Mouse (Mus musculus) heart, embryonic 14.5 days (tissue): ENCODE measurements around the gene Cd40. TPM values are rescaled to one million over a fixed set of nuclear protein-coding genes. Genes with fewer than 3 reads are reported as not detected.

Experiments
- ATAC-seq: fragments of 200-750 bp; cut with Nextera tagmentation; 2 replicates; pipeline ENCODE4 v1.8.0; 2017; ENCODE audit warnings: low read depth, moderate TSS enrichment; ENCODE audit not compliant: insufficient number of reproducible peaks, insufficient read depth, low FRiP score
- H3K27ac ChIP-seq, 2 experiments: fragments of 200-500 bp in 1 of 2; fragments of 300-500 bp in 1 of 2; sonication (generic) in 1 of 2; replicated peaks in 1 of 2; 2 replicates each; pipeline ENCODE4 v1.5.1; 2012 to 2014; ENCODE audit warnings: low read depth in 2 of 2, low read length in 2 of 2, control low read depth in 1 of 2, mild to moderate bottlenecking in 1 of 2, mixed read lengths in 1 of 2; ENCODE audit not compliant: control insufficient read depth in 1 of 2, insufficient read depth in 1 of 2
- H3K27me3 ChIP-seq: fragments of 300-500 bp; sonication (generic); 2 replicates; pipeline ENCODE4 v1.6.1; 2014; ENCODE audit warnings: mild to moderate bottlenecking, low read length, control low read depth; ENCODE audit not compliant: control insufficient read depth, insufficient read depth
- H3K36me3 ChIP-seq: fragments of 300-500 bp; sonication (generic); 2 replicates; pipeline ENCODE4 v1.6.1; 2014; ENCODE audit warnings: mild to moderate bottlenecking, control low read depth, low read length, mixed read lengths; ENCODE audit not compliant: control insufficient read depth, insufficient read depth
- H3K4me1 ChIP-seq, 2 experiments: fragments of 200-500 bp in 1 of 2; fragments of 300-500 bp in 1 of 2; sonication (generic) in 1 of 2; 2 replicates each; pipeline ENCODE4 v1.6.1; 2012 to 2014; ENCODE audit warnings: low read length in 2 of 2, control low read depth in 1 of 2, mixed read lengths in 1 of 2; ENCODE audit not compliant: control insufficient read depth in 2 of 2, insufficient read depth in 2 of 2
- H3K4me2 ChIP-seq: fragments of 300-500 bp; sonication (generic); 2 replicates; pipeline ENCODE4 v1.6.1; 2014; ENCODE audit warnings: mild to moderate bottlenecking, low read length
- H3K4me3 ChIP-seq, 2 experiments: fragments of 200-500 bp in 1 of 2; fragments of 300-500 bp in 1 of 2; sonication (generic) in 1 of 2; 2 replicates each; pipeline ENCODE4 v1.5.1; 2012 to 2014; ENCODE audit warnings: low read length in 2 of 2, mild to moderate bottlenecking in 2 of 2, control low read depth in 1 of 2, low read depth in 1 of 2, moderate library complexity in 1 of 2; ENCODE audit not compliant: control insufficient read depth in 1 of 2, insufficient read depth in 1 of 2
- H3K9ac ChIP-seq: fragments of 300-500 bp; sonication (generic); 2 replicates; pipeline ENCODE4 v1.6.1; 2014; ENCODE audit warnings: mild to moderate bottlenecking, low read length
- H3K9me3 ChIP-seq: fragments of 300-500 bp; sonication (generic); 2 replicates; pipeline ENCODE4 v1.6.1; 2016; ENCODE audit warnings: low read length, control low read depth; ENCODE audit not compliant: control insufficient read depth
- WGBS: fragments of 180-500 bp; shearing (Covaris S2); extraction: QIAGEN DNeasy Blood & Tissue Kit; methylation state at CpG from one replicate; pipeline ENCODE4 v1.1.7; 2014; 5-methylcytosine and 5-hydroxymethylcytosine counted together
- polyA plus RNA-seq: library from polyadenylated mRNA; unstranded; fragments of >200 nt; fragmentation: Nextera tagmentation; extraction: Ambion mirVana; gene quantifications from 2 replicates; pipeline ENCODE4 v1.2.1, GENCODE M21; 2014

The Cd40 gene
- polyA plus RNA-seq, 1 experiment from 2014 or later = 5.8 TPM

DNA sequence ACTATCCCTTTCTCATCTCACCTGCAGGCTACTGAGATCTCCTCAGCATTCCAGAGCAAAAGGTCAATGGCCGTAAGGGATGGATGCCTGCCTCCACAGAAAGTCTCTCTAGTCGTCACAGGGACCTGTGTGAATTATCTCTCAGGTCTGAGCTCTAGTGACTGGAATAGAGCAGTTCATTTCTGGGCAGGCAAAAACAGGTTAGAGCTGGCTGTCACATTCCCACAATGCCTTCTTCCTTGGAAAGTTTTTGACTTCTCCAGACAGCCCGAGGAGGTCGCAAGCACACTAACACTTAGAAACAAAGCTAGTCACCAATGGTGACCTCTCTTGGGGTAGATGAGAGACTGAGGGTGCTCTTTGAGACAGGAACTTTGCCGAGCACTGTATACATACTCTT is 13.3 kb upstream of the Cd40 start:
- Histone ChIP-seq H3K36me3 (no peaks in the 10 kb centered on the region), H3K27ac (no peak overlapping the region), H3K4me2 (no peak overlapping the region), H3K4me3 (no peak overlapping the region), H3K27me3 (no peaks in the 10 kb centered on the region), H3K9ac (no peak overlapping the region), H3K9me3 (no peaks in the 10 kb centered on the region), H3K4me1 (no peaks in the 10 kb centered on the region)
- WGBS = 69% methylated on average over 5 of the region's 5 CpGs
- ATAC-seq = no peak

GRCm38 (mm10) chr2:165043090-165043636 is 12.3 kb upstream of the Cd40 start:
- Histone ChIP-seq H3K4me3 (no peak overlapping the region), H3K36me3 (no peaks in the 10 kb centered on the region), H3K4me2 (peak overlapping the region; percentile 21), H3K27me3 (no peaks in the 10 kb centered on the region), H3K4me1 (no peaks in the 10 kb centered on the region), H3K9ac (no peak overlapping the region), H3K27ac (no peak overlapping the region), H3K9me3 (no peaks in the 10 kb centered on the region)
- ATAC-seq = no peak
- WGBS = 34% methylated on average over 17 of the region's 17 CpGs

DNA sequence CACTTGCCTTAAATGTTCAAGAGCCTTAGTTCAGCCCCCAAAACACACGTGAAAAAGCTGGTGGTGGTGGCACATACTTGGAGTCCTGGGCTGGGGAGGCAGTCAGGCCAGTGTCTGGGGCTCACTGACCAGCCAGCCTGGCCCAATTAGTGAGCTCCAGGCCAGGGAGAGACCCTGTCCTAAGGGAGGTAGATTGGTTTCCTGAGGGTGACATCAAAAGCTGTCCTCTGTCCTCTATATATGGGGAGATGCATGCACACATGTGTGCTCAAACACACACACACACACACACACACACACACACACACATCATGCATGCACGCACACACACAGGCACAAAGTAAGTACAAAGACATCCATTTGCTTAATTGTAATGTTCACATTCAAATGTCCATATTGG is 11.7 kb upstream of the Cd40 start:
- no peak for ATAC-seq
- 55% methylated on average over 2 of the region's 2 CpGs for WGBS
- no peaks in the 10 kb centered on the region for H3K36me3 ChIP-seq
- H3K9me3 ChIP-seq = no peaks in the 10 kb centered on the region
- H3K4me1 ChIP-seq = no peaks in the 10 kb centered on the region
- H3K27me3 ChIP-seq = no peaks in the 10 kb centered on the region
- H3K9ac ChIP-seq = no peak overlapping the region
- H3K27ac ChIP-seq = no peak overlapping the region
- no peak overlapping the region for H3K4me3 ChIP-seq
- no peak overlapping the region for H3K4me2 ChIP-seq

DNA sequence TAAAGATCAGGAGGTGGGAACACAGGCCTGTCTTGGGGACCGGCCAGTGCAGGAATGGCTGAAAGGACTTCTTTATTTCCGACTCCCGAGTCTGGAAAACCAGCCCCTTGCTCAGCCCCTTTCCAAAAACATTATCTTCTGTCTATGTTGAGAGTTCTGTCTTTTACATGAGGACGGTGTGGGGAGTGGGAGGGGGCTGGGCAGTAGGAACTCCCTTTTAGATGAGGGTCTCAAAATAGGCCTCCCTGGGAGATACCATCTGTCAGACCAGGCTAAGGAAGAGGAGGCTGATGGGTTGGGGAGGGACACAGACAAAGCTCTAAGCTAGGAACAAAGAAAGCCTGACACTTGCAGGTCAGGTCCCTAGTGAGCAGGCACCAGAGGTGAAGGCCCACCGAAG is 6.4 kb upstream of the Cd40 start:
- no peak overlapping the region for H3K9ac ChIP-seq
- no peak overlapping the region for H3K27ac ChIP-seq
- no peaks in the 10 kb centered on the region for H3K4me1 ChIP-seq
- no peaks in the 10 kb centered on the region for H3K36me3 ChIP-seq
- H3K27me3 ChIP-seq = peaks cover 4% of the 10 kb centered on the region; the same call in 1 of the 2 replicates
- no peak for ATAC-seq
- no peak overlapping the region for H3K4me3 ChIP-seq
- no peaks in the 10 kb centered on the region for H3K9me3 ChIP-seq
- 47% methylated on average over 5 of the region's 5 CpGs for WGBS
- H3K4me2 ChIP-seq = no peak overlapping the region

- WGBS = 64% methylated on average over 18 of the region's 18 CpGs
- no peaks in the 10 kb centered on the region for H3K9me3 ChIP-seq
- H3K4me1 ChIP-seq = peaks cover 4 to 14% of the 10 kb centered on the region in 2 experiments
- ATAC-seq = no peak
- H3K27me3 ChIP-seq = peaks cover 6% of the 10 kb centered on the region; the same call in 1 of the 2 replicates
- H3K27ac ChIP-seq = no peak overlapping the region
- no peak overlapping the region for H3K9ac ChIP-seq
- no peak overlapping the region for H3K4me2 ChIP-seq
- H3K36me3 ChIP-seq = no peaks in the 10 kb centered on the region
- H3K4me3 ChIP-seq = no peak overlapping the region
Observed at GRCm38 (mm10) chr2:165050826-165051548, 4.4 kb upstream of the Cd40 start.

- no peak for ATAC-seq
- peaks cover 4 to 15% of the 10 kb centered on the region in 2 experiments for H3K4me1 ChIP-seq
- H3K27me3 ChIP-seq = peaks cover 12% of the 10 kb centered on the region
- WGBS = 37% methylated on average over 11 of the region's 11 CpGs
- no peak overlapping the region for H3K4me3 ChIP-seq
- H3K36me3 ChIP-seq = no peaks in the 10 kb centered on the region
- no peak overlapping the region for H3K27ac ChIP-seq
- no peak overlapping the region for H3K4me2 ChIP-seq
- no peak overlapping the region for H3K9ac ChIP-seq
- H3K9me3 ChIP-seq = no peaks in the 10 kb centered on the region
Observed at GRCm38 (mm10) chr2:165051566-165051965, 3.9 kb upstream of the Cd40 start.

DNA sequence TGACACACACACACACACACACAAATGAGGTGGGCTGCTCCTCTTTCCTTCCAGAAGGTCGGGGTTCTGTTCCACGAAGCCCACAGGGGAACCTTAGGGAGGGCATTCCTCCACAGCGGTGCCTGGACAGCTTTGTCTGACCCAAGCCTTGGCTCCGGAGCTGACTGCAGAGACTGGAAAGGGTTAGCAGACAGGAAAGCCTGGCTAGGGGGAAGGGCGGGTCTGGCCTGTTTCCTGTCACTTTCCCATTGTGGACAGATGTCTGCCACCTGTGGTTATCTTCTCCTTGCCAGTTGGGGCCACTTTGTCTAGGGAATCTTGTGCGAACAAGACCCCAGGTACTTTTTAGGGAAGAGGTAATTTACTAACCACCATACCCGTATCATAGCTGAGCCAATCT is 478 bp downstream of the Cd40 start:
- H3K27me3 ChIP-seq = peaks cover 18% of the 10 kb centered on the region
- peak overlapping the region; percentile 38 to 39 for H3K4me3 ChIP-seq
- no peaks in the 10 kb centered on the region for H3K9me3 ChIP-seq
- H3K27ac ChIP-seq = 0 out of 4 replicates have a peak overlapping the region, but pooled peaks of 1 of the 2 experiments have one; percentile 21
- peak overlapping the region; percentile 52 for H3K9ac ChIP-seq
- peaks cover 4 to 15% of the 10 kb centered on the region in 2 experiments for H3K4me1 ChIP-seq
- 2% methylated on average over 7 of the region's 7 CpGs for WGBS
- no peaks in the 10 kb centered on the region for H3K36me3 ChIP-seq
- H3K4me2 ChIP-seq = peak overlapping the region; percentile 62
- no peak for ATAC-seq
